Mouse (Mus musculus) lung, postnatal 0 days (tissue): Measurements from ENCODE around the gene Zmym3. TPM values are rescaled to one million over a fixed set of nuclear protein-coding genes. Genes with fewer than 3 reads are reported as not detected.

Source experiments
- ATAC-seq: fragments of 200-750 bp; cut with Nextera tagmentation; 2 replicates; pipeline ENCODE4 v1.8.0; 2017; ENCODE audit warnings: moderate library complexity
- DNase-seq: peaks from one replicate; pipeline ENCODE4 v3.0.0-alpha.2; 2016; ENCODE audit warnings: low spot score
- H3K27ac ChIP-seq: fragments of 300-500 bp; sonication (generic); 2 replicates; pipeline ENCODE4 v1.5.1; 2014; ENCODE audit warnings: antibody characterized with exemption, mild to moderate bottlenecking, low read length, mixed read lengths
- H3K27me3 ChIP-seq: fragments of 300-500 bp; sonication (generic); replicated peaks from 2 replicates; pipeline ENCODE4 v1.6.1; 2014; ENCODE audit warnings: low read length, mixed read lengths; ENCODE audit not compliant: insufficient read depth
- H3K36me3 ChIP-seq: fragments of 300-500 bp; sonication (generic); 2 replicates; pipeline ENCODE4 v1.6.1; 2014; ENCODE audit warnings: low read length, mixed read lengths; ENCODE audit not compliant: insufficient read depth
- H3K4me1 ChIP-seq: fragments of 300-500 bp; sonication (generic); 2 replicates; pipeline ENCODE4 v1.6.1; 2014; ENCODE audit warnings: antibody characterized with exemption, low read depth, low read length, mixed read lengths; ENCODE audit not compliant: insufficient read depth
- H3K4me2 ChIP-seq: fragments of 300-500 bp; sonication (generic); replicated peaks from 2 replicates; pipeline ENCODE4 v1.6.1; 2014; ENCODE audit warnings: low read depth, mild to moderate bottlenecking, low read length, moderate library complexity, mixed read lengths
- H3K4me3 ChIP-seq: fragments of 300-500 bp; sonication (generic); 2 replicates; pipeline ENCODE4 v1.5.1; 2014; ENCODE audit warnings: low read depth, low read length
- H3K9ac ChIP-seq: fragments of 300-500 bp; sonication (generic); replicated peaks from 2 replicates; pipeline ENCODE4 v1.6.1; 2014; ENCODE audit warnings: low read depth, mild to moderate bottlenecking
- H3K9me3 ChIP-seq: fragments of 300-500 bp; sonication (generic); 2 replicates; pipeline ENCODE4 v1.6.1; 2016; ENCODE audit warnings: low read length, mixed read lengths
- CTCF ChIP-seq: IDR thresholded peaks from 2 replicates; pipeline ENCODE4 v1.5.1; 2016; ENCODE audit warnings: antibody characterized with exemption, mild to moderate bottlenecking
- EP300 ChIP-seq: IDR thresholded peaks from 2 replicates; pipeline ENCODE4 v1.6.1; 2016; ENCODE audit warnings: antibody characterized with exemption, mild to moderate bottlenecking, control low read depth
- WGBS: fragments of 180-500 bp; shearing (Covaris S2); extraction: QIAGEN DNeasy Blood & Tissue Kit; methylation state at CpG from one replicate; pipeline ENCODE4 v1.1.7; 2014; 5-methylcytosine and 5-hydroxymethylcytosine counted together
- polyA plus RNA-seq: library from polyadenylated mRNA; unstranded; fragments of >200 nt; fragmentation: Nextera tagmentation; extraction: Ambion mirVana; gene quantifications from 2 replicates; pipeline ENCODE4 v1.2.1, GENCODE M21; 2015

The Zmym3 gene
- polyA plus RNA-seq, result 12.7 and 14.3 TPM in 2 replicates

DNA sequence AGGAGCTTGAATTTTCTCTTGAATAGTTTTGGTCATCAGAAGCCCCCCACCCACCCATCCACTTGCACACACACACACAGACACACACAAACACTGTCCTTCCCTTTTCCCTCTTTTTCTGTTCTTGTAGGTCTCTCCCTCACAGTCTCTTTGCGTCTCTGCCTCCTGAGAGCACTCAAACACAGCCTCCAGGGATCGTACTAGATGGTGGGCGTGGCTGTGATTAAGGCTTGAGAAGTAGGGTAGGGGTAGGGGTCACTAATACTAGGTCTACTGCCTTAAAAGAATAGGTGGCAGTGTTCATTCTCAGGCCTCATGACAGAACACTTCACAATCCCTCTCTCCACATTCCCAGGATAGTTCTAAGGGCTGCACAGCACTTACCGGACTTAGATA lies at the start of gene Zmym3:
Zmym3 (minus strand) TSS at position 150 of the 396 bp plus-strand sequence.
- Histone ChIP-seq H3K4me3 (peak within 1 kb of the TSS; percentile 52), H3K36me3 (no peaks in the 10 kb centered on the region), H3K27ac (0 out of 2 replicates have a peak within 1 kb of the TSS, but pooled peaks have one; percentile 43), H3K9ac (peak within 1 kb of the TSS; percentile 51; the same call in 1 of the 2 replicates), H3K9me3 (no peaks in the 10 kb centered on the region), H3K4me2 (peak within 1 kb of the TSS; percentile 62), H3K4me1 (no peaks in the 10 kb centered on the region), H3K27me3 (no peaks in the 10 kb centered on the region)
- WGBS, result 29% methylated on average over 4 of the region's 4 CpGs
- ATAC-seq, result peak; percentile 33; the same call in 1 of the 2 replicates
- TF ChIP-seq CTCF, result no peak
- TF ChIP-seq EP300, result no peak
- peak; percentile 29 for DNase-seq

DNA sequence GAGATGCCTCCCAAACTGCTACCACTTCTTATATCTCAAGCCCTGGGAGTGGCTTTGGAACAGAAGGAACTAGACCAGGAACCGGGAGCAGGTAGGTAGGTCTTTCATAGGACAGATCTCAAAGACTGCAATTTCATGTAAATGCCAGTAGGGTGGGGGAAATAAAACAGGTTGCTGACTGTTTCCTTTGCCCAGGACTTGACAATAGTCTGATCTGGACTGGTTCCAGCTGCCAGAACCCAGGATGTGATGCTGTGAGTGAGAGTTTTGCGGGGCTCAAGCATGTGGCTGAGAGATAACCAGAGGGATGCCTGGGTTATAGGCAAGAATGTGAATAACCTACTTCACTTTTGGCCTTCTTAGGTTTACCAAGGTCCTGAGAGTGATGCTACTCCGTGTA lies 30.9 kb upstream of the Zmym3 start:
- Histone ChIP-seq H3K9ac (no peak overlapping the region), H3K4me3 (no peak overlapping the region), H3K27me3 (no peaks in the 10 kb centered on the region), H3K4me1 (no peaks in the 10 kb centered on the region), H3K4me2 (no peak overlapping the region), H3K36me3 (no peaks in the 10 kb centered on the region), H3K9me3 (no peaks in the 10 kb centered on the region), H3K27ac (no peak overlapping the region)
- DNase-seq (peak; percentile 5), ATAC-seq (no peak)
- TF ChIP-seq EP300 (no peak), CTCF (no peak)
- 78% methylated on average over 3 of the region's 3 CpGs for WGBS

DNA sequence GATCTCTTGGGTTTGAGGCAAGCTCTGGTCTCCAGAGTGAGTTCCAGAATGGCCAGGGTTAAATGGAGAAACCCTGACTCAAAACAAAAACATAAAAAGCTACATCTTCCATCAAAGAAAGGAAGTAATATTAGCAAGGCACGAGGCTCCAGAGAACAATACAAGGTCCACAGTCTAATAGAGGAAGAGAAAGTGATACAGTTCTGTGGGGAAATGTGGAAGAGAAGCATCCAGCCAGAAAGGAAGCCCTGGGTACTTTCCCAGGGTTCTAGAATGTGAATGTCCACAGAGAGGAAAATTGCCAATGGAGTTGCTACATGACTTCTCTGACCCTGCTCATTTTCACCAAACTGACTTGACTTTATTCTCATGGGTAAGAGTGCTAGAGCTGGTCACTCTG lies 30.5 kb upstream of the Zmym3 start:
- ATAC-seq, result no peak
- no peak for DNase-seq
- Histone ChIP-seq H3K4me2 (no peak overlapping the region), H3K27me3 (no peaks in the 10 kb centered on the region), H3K27ac (no peak overlapping the region), H3K9me3 (no peaks in the 10 kb centered on the region), H3K4me1 (no peaks in the 10 kb centered on the region), H3K36me3 (no peaks in the 10 kb centered on the region), H3K9ac (no peak overlapping the region), H3K4me3 (no peak overlapping the region)
- TF ChIP-seq CTCF (no peak), EP300 (no peak)
- WGBS, result 36% methylated on average over 1 of the region's 1 CpGs

DNA sequence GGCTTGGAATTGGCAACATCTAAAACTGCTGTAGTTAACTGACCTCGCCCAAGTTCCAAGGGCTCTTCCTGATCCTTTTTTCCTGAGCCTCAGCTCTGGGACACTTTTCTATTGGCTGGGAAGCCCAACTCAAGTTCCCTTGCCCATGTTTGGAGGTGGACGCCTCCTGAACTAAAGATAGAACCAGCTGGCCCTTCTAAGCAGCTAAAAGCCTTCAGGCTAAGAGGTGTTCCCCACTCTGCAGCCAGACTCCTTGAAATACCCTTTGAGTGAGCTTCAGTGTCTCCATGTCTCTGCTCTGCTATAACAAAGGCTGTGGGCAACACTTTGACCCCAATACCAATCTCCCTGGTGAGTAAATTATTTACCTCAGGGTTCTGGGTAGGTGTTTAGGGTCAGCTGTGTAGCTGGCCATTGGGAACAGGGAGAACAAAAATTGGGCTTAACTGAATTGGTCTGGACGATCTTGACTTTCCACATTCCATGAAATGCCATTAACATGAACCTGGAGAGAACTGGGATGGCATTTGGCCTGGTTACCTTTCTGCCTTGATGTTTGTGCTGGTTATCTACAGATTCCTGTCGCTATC lies 28.3 kb upstream of the Zmym3 start, which contains the start of gene Itgb1bp2:
Itgb1bp2 (plus strand) TSS at position 203 of the 590 bp plus-strand sequence.
- H3K9ac ChIP-seq, result no peak within 1 kb of the TSS
- WGBS, result 52% methylated on average over 4 of the region's 4 CpGs
- no peak for TF ChIP-seq EP300
- DNase-seq (peak; percentile 5), ATAC-seq (peak; percentile 26; the same call in 1 of the 2 replicates)
- no peaks in the 10 kb centered on the region for H3K9me3 ChIP-seq
- no peaks in the 10 kb centered on the region for H3K27me3 ChIP-seq
- H3K4me3 ChIP-seq, result no peak within 1 kb of the TSS
- H3K27ac ChIP-seq, result no peak within 1 kb of the TSS
- H3K4me2 ChIP-seq, result no peak within 1 kb of the TSS
- no peaks in the 10 kb centered on the region for H3K4me1 ChIP-seq
- no peaks in the 10 kb centered on the region for H3K36me3 ChIP-seq

DNA sequence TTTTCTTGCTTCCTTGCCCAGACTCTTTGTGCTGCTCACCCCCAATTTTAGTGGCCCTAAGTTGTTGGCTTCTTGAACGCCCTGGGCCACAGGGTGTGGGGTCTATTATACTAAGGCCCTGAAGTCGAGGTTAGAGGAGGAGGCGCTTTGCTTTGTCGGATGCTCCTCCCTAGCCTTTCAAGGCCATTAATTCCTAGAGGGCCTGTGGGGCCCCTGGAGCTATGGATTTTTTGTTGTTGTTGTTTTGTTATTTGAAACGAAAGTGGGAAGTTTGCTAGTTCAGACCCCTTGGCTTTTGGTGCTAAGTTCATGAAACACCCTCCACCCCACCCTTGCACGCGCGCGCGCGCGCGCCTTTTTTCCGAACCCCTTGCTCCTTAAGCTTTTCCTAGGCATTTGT lies 9.3 kb upstream of the Zmym3 start:
- Histone ChIP-seq H3K27ac (peak overlapping the region; percentile 91), H3K9me3 (no peaks in the 10 kb centered on the region), H3K4me3 (peak overlapping the region; percentile 61), H3K9ac (peak overlapping the region; percentile 78), H3K4me1 (no peaks in the 10 kb centered on the region), H3K4me2 (peak overlapping the region; percentile 55), H3K27me3 (no peaks in the 10 kb centered on the region), H3K36me3 (no peaks in the 10 kb centered on the region)
- ATAC-seq, result peak; percentile 34
- DNase-seq, result peak; percentile 49
- WGBS, result 11% methylated on average over 13 of the region's 14 CpGs
- TF ChIP-seq EP300, result no peak

DNA sequence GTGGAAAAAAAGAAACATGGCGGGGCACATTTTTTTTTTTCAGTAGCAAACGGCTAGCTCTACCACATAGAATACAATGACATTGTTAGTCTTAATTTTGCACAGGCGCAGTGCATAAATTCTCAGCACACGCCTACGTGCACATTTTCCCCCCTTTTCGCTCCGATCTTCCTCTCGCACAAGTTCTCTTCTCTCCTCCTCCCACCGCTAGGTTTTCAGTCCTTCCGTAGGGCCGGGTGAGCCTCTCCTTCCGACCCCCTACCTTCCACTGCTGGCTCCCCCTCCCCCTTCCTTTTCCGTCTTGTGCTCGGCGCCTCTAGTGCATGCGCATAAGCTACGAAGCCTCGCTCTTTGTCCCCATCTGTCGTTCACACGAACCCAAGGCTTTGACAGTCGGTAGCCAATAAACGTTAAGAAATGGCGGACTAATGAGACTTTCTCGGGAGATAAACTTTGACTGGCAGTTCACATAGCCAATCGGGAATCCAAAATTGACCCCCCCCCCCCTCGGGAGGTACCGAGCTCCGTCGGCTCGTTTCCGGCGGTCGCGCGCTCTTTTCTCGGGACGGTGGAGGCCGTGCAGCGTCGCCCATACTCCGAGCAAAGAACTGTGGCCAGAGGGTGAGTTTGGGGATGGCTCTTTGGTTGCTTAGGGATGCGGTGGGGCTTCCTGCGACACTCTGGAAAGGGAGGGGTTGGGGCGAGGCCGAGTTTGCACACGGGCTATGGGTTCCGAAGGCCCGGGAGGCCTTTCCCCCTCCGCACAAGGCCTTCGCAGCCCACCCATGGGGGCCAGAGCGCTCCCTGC lies 8.7 kb upstream of the Zmym3 start, which contains the start of gene Nono:
Nono (plus strand) TSS at position 177 of the 808 bp plus-strand sequence.
- H3K4me1 ChIP-seq, result no peaks in the 10 kb centered on the region
- TF ChIP-seq CTCF (peak; percentile 59), EP300 (peak; percentile 49; the same call in 1 of the 2 replicates)
- no peaks in the 10 kb centered on the region for H3K9me3 ChIP-seq
- peak within 1 kb of the TSS; percentile 61 for H3K4me3 ChIP-seq
- ATAC-seq, result peak; percentile 97
- DNase-seq, result peak; percentile 97
- 13% methylated on average over 47 of the region's 51 CpGs for WGBS
- H3K9ac ChIP-seq, result peak within 1 kb of the TSS; percentile 78
- H3K27me3 ChIP-seq, result no peaks in the 10 kb centered on the region
- H3K27ac ChIP-seq, result peak within 1 kb of the TSS; percentile 94
- no peaks in the 10 kb centered on the region for H3K36me3 ChIP-seq
- peak within 1 kb of the TSS; percentile 55 for H3K4me2 ChIP-seq
